Mouse (Mus musculus) forebrain, embryonic 14.5 days (tissue): Measurements from ENCODE around the gene Itpr3. TPM values are rescaled to one million over a fixed set of nuclear protein-coding genes. Genes with fewer than 3 reads are reported as not detected.

ENCODE experiments used
- ATAC-seq: fragments of 200-750 bp; cut with Nextera tagmentation; 2 replicates; pipeline ENCODE4 v1.8.0; 2017; ENCODE audit warnings: mild to moderate bottlenecking, moderate library complexity
- DNase-seq: peaks from one replicate; pipeline ENCODE4 v3.0.0-alpha.2; 2015; ENCODE audit warnings: low spot score
- H3K27ac ChIP-seq: fragments of 300-500 bp; sonication (generic); 2 replicates; pipeline ENCODE4 v1.5.1; 2014; ENCODE audit warnings: low read depth, mild to moderate bottlenecking, control low read depth, low read length, moderate library complexity
- H3K27me3 ChIP-seq: fragments of 300-500 bp; sonication (generic); replicated peaks from 2 replicates; pipeline ENCODE4 v1.6.1; 2014; ENCODE audit warnings: low read length, control low read depth, mixed read lengths; ENCODE audit not compliant: control insufficient read depth, insufficient read depth
- H3K36me3 ChIP-seq: fragments of 300-500 bp; sonication (generic); 2 replicates; pipeline ENCODE4 v1.6.1; 2014; ENCODE audit warnings: low read length, control low read depth; ENCODE audit not compliant: control insufficient read depth, insufficient read depth
- H3K4me1 ChIP-seq: fragments of 300-500 bp; sonication (generic); 2 replicates; pipeline ENCODE4 v1.6.1; 2014; ENCODE audit warnings: antibody characterized with exemption, low read length, control low read depth; ENCODE audit not compliant: control insufficient read depth, insufficient read depth
- H3K4me2 ChIP-seq: fragments of 300-500 bp; sonication (generic); 2 replicates; pipeline ENCODE4 v1.6.1; 2014; ENCODE audit warnings: mild to moderate bottlenecking, control low read depth, low read length
- H3K4me3 ChIP-seq: fragments of 300-500 bp; sonication (generic); 2 replicates; pipeline ENCODE4 v1.5.1; 2014; ENCODE audit warnings: low read depth, low read length, control low read depth
- H3K9ac ChIP-seq: fragments of 300-500 bp; sonication (generic); 2 replicates; pipeline ENCODE4 v1.6.1; 2014; ENCODE audit warnings: mild to moderate bottlenecking, low read length, control low read depth, moderate library complexity
- H3K9me3 ChIP-seq: fragments of 300-500 bp; sonication (generic); replicated peaks from 2 replicates; pipeline ENCODE4 v1.6.1; 2016; ENCODE audit warnings: low read length, control low read depth, mixed read lengths; ENCODE audit not compliant: control insufficient read depth
- WGBS: fragments of 180-500 bp; shearing (Covaris S2); extraction: QIAGEN DNeasy Blood & Tissue Kit; methylation state at CpG from one replicate; pipeline ENCODE4 v1.1.7; 2014; 5-methylcytosine and 5-hydroxymethylcytosine counted together
- polyA plus RNA-seq: library from polyadenylated mRNA; unstranded; fragments of >200 nt; fragmentation: Nextera tagmentation; extraction: Ambion mirVana; gene quantifications from 2 replicates; pipeline ENCODE4 v1.2.1, GENCODE M21; 2014

Itpr3 gene
- polyA plus RNA-seq, 1 experiment from 2014 or later = 0.61 TPM

GRCm38 (mm10) chr17:27030896-27031295 is 26.2 kb upstream of the Itpr3 start:
- no peaks in the 10 kb centered on the region for H3K9me3 ChIP-seq
- H3K4me1 ChIP-seq = peaks cover 5% of the 10 kb centered on the region; the same call in 1 of the 2 replicates
- DNase-seq = no peak
- H3K36me3 ChIP-seq = no peaks in the 10 kb centered on the region
- WGBS = 90% methylated on average over 4 of the region's 4 CpGs
- no peak overlapping the region for H3K27ac ChIP-seq
- no peak overlapping the region for H3K9ac ChIP-seq
- H3K4me2 ChIP-seq = no peak overlapping the region
- ATAC-seq = no peak
- no peak overlapping the region for H3K4me3 ChIP-seq
- no peaks in the 10 kb centered on the region for H3K27me3 ChIP-seq

DNA sequence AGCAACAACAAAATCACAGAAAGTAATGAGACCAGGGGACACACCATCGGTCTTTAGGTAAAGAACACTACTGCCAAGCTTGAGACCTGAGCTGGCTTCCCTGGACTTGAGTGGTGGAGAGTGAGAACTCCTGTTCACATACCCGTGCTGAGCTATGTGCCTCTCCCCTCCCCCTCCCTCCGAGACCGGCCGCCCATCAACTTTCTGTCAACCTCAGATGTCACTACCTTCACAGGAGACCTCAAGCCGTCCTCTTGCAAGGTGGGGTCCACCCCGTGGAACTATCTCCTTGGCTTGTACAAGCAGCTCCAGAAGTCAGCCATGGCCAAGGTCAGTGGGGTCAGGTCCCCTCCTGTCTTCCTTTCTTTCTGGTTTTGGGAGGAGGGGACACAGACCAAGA is 24.8 kb upstream of the Itpr3 start:
- H3K4me3 ChIP-seq = no peak overlapping the region
- WGBS = 60% methylated on average over 7 of the region's 7 CpGs
- no peaks in the 10 kb centered on the region for H3K36me3 ChIP-seq
- DNase-seq = no peak
- no peak overlapping the region for H3K27ac ChIP-seq
- H3K9me3 ChIP-seq = no peaks in the 10 kb centered on the region
- no peak overlapping the region for H3K9ac ChIP-seq
- no peak for ATAC-seq
- H3K4me1 ChIP-seq = peaks cover 4% of the 10 kb centered on the region; the same call in 1 of the 2 replicates
- no peak overlapping the region for H3K4me2 ChIP-seq
- no peaks in the 10 kb centered on the region for H3K27me3 ChIP-seq

- no peaks in the 10 kb centered on the region for H3K4me1 ChIP-seq
- DNase-seq = peak; percentile 80
- H3K4me3 ChIP-seq = no peak overlapping the region
- peak; percentile 58; the same call in 1 of the 2 replicates for ATAC-seq
- no peaks in the 10 kb centered on the region for H3K36me3 ChIP-seq
- H3K27me3 ChIP-seq = no peaks in the 10 kb centered on the region
- H3K9ac ChIP-seq = no peak overlapping the region
- H3K9me3 ChIP-seq = no peaks in the 10 kb centered on the region
- 1% methylated on average over 13 of the region's 14 CpGs for WGBS
- H3K4me2 ChIP-seq = no peak overlapping the region
- H3K27ac ChIP-seq = no peak overlapping the region
These were observed 24.2 kb upstream of the Itpr3 start for GRCm38 (mm10) chr17:27032869-27033268.

DNA sequence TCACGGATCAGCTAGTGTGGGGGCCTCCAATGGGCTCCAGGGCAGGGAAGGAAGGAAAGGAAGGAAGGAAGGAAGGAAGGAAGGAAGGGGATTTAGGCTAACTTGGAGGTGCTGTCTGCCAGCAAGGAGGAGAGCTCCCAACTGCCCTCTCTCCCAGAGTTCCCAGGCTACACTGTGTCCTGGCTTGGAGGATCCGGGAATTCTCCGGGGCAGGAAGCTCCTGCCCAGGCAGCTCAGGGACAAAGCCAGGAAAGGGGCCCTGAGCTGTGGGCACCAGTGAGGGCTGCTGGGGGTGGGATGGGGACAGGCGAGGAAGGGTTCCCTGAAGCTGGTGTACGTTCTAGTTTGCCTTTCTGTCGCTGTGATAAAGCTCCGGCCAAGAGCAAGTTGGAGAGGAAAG is 20.6 kb upstream of the Itpr3 start:
- WGBS = 74% methylated on average over 7 of the region's 7 CpGs
- Histone ChIP-seq H3K4me1 (peaks cover 3% of the 10 kb centered on the region; the same call in 1 of the 2 replicates), H3K9ac (no peak overlapping the region), H3K9me3 (no peaks in the 10 kb centered on the region), H3K27me3 (no peaks in the 10 kb centered on the region), H3K4me2 (no peak overlapping the region), H3K4me3 (no peak overlapping the region), H3K36me3 (no peaks in the 10 kb centered on the region), H3K27ac (no peak overlapping the region)
- DNase-seq = no peak
- no peak for ATAC-seq

DNA sequence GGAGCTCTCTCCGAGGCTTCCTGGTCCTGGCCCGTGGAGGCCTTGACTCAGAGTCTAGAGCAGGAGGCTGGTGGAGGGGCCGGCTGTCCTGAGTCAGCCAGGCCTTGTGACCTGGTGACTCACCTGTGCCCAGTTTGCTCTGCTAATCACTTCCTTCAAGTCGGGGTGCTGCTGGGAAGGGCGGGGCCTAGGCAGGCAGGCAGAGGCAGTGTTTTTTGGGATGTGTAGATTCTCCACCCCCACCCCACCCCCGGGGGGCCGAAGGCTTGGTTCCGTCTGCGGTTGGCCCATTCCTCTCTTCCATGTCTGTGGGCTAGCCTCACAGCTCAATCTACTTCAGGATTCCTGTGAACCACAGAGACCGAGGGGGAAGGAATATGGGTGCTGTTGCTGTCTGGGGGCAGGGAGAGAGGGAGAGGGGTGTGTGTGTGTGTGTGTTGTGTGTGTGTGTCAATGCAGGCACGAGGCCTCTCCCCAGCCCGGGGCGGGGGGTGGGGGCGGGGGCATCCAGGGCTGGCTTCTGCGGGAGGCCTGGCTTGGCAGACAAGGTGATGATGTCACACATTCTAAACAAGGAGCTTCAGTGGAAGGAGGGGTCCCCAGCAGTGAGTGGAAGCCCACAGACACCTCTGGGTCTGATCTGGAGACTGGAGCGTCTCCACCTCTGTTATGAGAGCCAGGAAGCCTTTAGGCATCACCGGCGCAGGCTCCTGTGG is 18.6 kb upstream of the Itpr3 start:
- H3K4me3 ChIP-seq = no peak overlapping the region
- DNase-seq = peak; percentile 10
- no peak for ATAC-seq
- no peaks in the 10 kb centered on the region for H3K9me3 ChIP-seq
- H3K36me3 ChIP-seq = no peaks in the 10 kb centered on the region
- H3K4me2 ChIP-seq = no peak overlapping the region
- WGBS = 39% methylated on average over 18 of the region's 18 CpGs
- H3K4me1 ChIP-seq = peaks cover 3% of the 10 kb centered on the region; the same call in 1 of the 2 replicates
- no peak overlapping the region for H3K27ac ChIP-seq
- no peak overlapping the region for H3K9ac ChIP-seq
- no peaks in the 10 kb centered on the region for H3K27me3 ChIP-seq

DNA sequence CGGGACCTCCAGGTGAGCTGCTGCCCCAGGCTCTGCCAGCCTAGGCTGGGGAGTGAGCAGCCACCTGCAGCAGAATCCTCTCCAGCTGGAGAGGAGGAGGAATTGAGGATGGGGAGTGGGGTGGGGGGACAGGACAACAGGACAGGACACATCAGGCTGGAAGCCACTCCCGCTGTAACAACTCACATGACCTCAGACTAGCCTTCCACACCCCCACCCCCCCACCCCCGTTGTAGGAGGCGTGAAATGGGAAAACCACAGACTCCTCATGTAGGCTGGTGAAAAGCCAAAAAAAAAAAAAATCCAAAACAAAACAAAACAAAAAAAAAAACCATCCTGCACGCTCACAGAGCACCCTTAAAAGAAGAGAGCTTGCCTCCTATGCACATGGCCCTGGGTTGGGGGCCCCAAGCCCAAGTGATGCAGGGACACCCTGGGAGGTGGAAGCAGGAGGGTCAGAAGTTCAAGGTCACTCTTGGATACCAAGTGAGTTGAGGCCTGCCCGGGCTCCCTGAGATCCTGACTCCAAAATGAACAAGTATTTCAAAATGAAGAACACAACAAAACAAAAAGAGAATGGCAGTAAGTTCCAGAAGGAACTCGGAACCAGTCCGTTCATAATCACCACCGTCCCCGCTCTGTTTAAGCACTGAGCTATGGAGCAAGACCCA is 17.5 kb upstream of the Itpr3 start:
- ATAC-seq = no peak
- 63% methylated on average over 10 of the region's 10 CpGs for WGBS
- no peak overlapping the region for H3K27ac ChIP-seq
- H3K4me3 ChIP-seq = no peak overlapping the region
- H3K9me3 ChIP-seq = no peaks in the 10 kb centered on the region
- H3K27me3 ChIP-seq = no peaks in the 10 kb centered on the region
- no peak overlapping the region for H3K9ac ChIP-seq
- no peaks in the 10 kb centered on the region for H3K36me3 ChIP-seq
- H3K4me1 ChIP-seq = peaks cover 3% of the 10 kb centered on the region; the same call in 1 of the 2 replicates
- H3K4me2 ChIP-seq = no peak overlapping the region
- DNase-seq = no peak

- H3K4me1 ChIP-seq = peaks cover 3% of the 10 kb centered on the region; the same call in 1 of the 2 replicates
- H3K36me3 ChIP-seq = no peaks in the 10 kb centered on the region
- peak overlapping the region; percentile 40 for H3K4me2 ChIP-seq
- no peak overlapping the region for H3K27ac ChIP-seq
- peak; percentile 48 for DNase-seq
- ATAC-seq = 0 out of 2 replicates have a peak, but pooled peaks have one; percentile 12
- 15% methylated on average over 20 of the region's 20 CpGs for WGBS
- H3K4me3 ChIP-seq = no peak overlapping the region
- 0 out of 2 replicates have a peak overlapping the region, but pooled peaks have one; percentile 17 for H3K9ac ChIP-seq
- H3K27me3 ChIP-seq = no peaks in the 10 kb centered on the region
- no peaks in the 10 kb centered on the region for H3K9me3 ChIP-seq
These were observed 16.6 kb upstream of the Itpr3 start for GRCm38 (mm10) chr17:27040304-27041045.

GRCm38 (mm10) chr17:27041046-27041786 is 15.9 kb upstream of the Itpr3 start:
- H3K9me3 ChIP-seq = no peaks in the 10 kb centered on the region
- WGBS = 42% methylated on average over 10 of the region's 13 CpGs
- no peaks in the 10 kb centered on the region for H3K36me3 ChIP-seq
- ATAC-seq (no peak), DNase-seq (no peak)
- no peak overlapping the region for H3K4me2 ChIP-seq
- no peak overlapping the region for H3K4me3 ChIP-seq
- no peak overlapping the region for H3K27ac ChIP-seq
- no peaks in the 10 kb centered on the region for H3K27me3 ChIP-seq
- peaks cover 3% of the 10 kb centered on the region; the same call in 1 of the 2 replicates for H3K4me1 ChIP-seq
- no peak overlapping the region for H3K9ac ChIP-seq
